Mouse (Mus musculus) lung, postnatal 14 days (tissue): ENCODE measurements around the gene 1500011B03Rik.

Experiments
- DNase-seq: peaks from one replicate; pipeline ENCODE4 v3.0.0; 2021

1500011B03Rik gene

GRCm38 (mm10) chr5:114808385-114808784 is 14.9 kb downstream of the 1500011B03Rik start:
- no peak for DNase-seq

DNA sequence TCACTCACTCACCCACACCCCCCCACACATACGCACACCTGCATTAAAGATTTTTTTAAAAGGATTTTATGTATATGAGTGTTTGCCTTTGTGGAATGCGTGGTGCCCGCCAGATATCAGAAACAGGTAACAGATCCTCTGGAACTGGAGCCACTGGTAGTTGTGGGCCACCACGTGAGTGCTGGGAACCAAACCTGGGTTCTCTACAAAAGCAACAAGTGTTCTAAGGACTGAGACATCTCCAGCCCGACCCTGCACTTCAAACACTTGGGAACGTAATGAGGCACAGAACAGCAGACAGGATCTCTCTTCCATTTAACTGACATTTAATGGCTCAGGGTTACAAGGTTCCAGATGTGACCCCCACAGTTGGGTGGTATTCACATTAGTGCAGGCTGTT is 15.4 kb downstream of the 1500011B03Rik start:
- no peak for DNase-seq

DNA sequence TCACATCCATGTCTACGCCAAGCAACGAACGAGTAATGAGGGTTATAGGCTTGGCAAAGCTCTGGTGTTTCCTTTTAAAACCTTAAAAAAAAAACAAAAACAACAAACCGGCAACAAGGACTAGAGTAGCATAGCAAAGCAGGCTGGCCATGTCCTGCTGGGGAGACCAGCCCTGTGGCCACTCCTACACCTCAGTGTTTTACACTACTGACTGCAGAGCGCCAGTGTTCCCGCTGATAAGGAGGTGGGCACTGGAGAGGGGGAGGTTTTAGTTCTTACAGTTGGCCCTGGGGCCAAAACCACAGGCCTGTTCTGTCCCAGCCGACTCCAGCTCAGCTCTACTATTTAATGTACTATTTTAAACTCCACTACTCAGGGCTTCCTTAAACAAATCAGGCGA is 15.8 kb downstream of the 1500011B03Rik start:
- no peak for DNase-seq

- no peak for DNase-seq
Observed at GRCm38 (mm10) chr5:114807063-114807462, 16.2 kb downstream of the 1500011B03Rik start.

DNA sequence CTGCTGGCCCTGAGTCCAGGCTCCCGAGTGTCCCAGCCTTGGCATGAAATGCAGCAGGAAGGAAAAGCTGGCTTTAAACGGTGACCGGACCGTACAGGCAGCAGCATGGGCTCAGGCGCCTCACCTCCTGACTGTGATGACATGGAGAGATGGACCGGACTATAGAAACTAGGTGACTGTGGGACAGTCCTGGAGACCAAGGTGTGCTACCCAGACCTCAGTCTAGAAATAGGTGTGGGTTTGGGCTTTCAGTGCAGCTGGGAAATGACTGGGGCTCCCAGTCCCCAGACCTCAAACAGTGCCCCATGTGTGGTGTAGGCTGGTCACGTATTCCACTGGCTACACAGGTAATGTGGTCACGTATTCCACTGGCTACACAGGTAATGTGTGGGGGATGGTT is 16.6 kb downstream of the 1500011B03Rik start:
- DNase-seq: no peak

DNA sequence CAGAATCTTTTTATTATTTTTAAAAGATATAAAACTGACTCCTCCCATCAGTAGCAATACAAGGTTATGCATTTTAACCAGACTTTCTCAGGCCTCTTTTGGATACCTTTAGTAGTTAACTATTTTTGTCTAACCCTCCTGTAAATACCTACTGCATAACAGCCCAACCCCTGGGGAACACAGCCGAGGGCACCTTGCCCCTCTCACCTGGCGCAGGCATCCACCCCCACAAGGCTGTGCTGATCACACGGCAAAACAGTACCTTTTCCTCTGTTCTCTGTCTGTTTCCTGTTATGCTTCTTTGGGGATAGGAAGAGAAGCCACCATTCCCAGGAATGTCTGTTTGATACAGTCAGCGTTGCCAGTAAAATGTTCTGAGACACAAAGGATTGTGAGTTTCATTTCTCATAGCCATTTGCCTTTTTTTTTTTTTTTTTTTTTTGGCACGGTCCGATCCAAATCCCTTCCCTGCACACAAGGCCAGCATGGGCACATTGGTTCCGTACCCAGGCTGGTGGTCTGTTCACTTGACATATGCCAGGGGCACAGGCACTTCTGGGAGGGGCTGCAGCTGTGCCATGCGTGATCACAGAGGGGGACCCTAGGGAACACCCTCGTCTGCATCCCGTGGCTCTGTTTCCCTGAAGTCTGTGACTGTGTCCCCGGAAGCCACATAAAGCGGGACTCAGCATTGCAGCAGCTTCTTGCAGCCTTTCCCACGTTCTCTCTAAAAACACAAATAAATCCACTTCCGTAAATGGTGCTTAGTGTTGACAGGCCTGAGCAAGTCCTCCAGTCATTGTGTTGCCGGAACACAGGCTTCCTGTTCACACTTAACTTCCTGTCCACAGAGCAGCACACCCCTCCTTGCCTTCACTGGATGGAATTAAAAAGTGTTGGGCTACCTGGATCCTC is 17.6 kb downstream of the 1500011B03Rik start:
- DNase-seq: no peak

DNA sequence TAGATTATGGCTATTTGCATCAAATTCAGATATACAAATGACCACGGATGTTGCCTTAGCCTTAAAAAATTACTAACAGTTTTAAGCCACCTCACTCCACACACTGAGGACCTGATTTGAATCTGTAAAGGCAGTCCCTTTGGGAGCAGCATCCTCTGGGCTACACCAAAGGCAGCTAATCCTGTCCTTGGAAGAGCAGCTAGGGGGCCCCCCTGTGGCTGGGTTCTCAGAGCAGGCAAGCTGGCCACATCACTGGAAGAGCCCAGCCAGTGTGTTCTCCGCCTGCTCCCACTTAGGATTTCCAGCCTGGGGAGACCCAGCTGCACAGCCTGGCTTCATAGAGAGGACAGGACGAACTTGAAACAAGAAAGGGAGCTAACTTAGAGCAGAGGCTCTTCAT is 18.3 kb downstream of the 1500011B03Rik start:
- peak; percentile 66 for DNase-seq

GRCm38 (mm10) chr5:114804335-114804734 is 18.9 kb downstream of the 1500011B03Rik start:
- DNase-seq: no peak

GRCm38 (mm10) chr5:114803231-114803630 is 20.0 kb downstream of the 1500011B03Rik start:
- no peak for DNase-seq

DNA sequence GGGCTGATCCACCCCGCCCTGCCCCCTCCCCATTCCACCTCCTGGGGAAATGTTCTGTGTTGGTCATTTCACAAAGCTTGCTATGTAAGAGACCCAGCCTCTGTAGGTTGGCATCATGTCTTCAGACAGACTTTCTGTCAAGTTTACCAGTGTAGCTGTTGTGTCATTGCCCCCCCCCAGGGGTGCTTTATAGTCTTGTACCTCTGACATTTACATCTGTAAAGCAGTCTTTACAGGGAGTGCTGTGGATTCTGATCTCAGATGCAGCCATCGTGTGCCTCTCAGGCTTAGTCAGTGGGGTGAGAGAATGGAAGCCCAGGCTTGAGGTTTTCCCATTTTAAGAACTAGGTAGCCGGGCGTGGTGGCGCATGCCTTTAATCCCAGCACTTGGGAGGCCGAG is 21.4 kb downstream of the 1500011B03Rik start:
- DNase-seq: no peak

- no peak for DNase-seq
Observed at GRCm38 (mm10) chr5:114801049-114801448, 22.2 kb downstream of the 1500011B03Rik start.

DNA sequence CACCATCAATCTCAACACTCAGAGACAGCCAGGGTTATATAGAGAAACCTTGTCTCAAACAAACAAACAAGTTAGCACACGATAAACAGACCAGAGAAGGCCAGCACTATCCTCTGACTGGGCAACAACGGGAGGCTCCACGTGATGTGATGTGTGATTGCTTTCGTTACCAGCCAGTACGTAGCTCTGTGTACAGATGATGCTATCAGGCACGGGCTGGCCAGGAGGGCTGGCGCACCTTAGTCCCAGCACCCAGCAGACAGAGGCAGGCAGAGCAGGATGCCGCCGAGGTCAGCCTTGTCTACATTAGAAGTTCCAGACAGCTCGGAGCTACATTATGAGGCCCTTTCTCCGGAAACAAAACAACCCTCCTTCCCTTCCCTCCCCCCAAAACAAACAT is 23.4 kb downstream of the 1500011B03Rik start:
- DNase-seq: no peak

DNA sequence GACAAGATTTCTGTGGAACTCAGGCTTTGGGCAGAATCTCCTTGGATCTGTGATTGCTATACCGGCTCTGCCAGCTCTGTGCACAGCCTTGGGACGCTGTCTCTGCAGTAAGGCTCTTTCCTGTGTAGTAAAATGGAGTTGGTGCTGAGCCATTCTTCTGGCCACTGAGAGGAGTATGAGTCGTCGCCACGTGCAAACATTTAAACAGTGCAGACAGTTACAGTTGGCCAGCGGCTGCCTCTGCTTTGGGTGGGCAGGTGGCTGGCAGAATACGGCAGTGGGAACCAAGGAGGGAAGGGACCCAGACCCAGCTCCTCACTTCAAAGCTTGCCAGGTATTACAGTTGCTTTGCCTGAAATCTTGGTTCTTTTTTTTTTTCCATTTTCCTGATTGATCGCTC is 26.0 kb downstream of the 1500011B03Rik start:
- DNase-seq: no peak

DNA sequence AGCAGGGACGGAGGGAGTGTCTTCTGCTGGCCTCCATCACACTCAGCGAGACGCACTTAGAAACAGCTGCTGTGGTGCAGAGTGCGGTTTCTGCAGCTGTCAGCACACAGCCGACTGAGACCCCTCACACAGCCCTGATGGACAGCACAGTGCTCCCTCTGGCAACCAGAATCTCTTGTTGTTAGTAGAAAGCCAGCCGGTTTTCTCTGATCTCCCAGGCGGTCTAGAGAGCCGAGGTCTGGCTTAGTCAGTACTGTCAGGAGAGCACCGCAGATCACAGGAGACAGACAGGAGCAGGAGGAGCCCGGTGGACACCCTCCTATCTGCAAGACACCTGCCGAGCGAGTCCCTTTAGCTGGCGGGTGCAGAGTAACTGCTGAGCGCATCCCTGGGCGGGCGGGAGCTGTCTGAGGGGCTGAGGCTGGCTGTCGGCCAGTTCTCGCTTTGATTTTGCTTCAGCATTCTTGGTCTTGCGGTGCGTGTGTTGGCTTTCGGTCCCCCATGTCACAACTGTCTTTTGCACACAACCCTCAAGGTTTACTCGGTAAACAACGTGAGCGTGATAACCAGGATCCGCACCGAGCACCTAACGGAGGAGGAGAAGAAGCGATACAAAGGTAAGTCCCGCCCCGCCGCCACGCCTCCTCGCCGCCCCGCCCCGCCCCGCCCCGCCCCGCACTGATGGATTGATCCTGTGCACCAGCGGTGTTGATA is 26.8 kb downstream of the 1500011B03Rik start:
- DNase-seq: no peak

- no peak for DNase-seq
Observed at GRCm38 (mm10) chr5:114795653-114796052, 27.6 kb downstream of the 1500011B03Rik start.

- peak; percentile 49 for DNase-seq
Observed at GRCm38 (mm10) chr5:114795231-114795630, 28.0 kb downstream of the 1500011B03Rik start.

DNA sequence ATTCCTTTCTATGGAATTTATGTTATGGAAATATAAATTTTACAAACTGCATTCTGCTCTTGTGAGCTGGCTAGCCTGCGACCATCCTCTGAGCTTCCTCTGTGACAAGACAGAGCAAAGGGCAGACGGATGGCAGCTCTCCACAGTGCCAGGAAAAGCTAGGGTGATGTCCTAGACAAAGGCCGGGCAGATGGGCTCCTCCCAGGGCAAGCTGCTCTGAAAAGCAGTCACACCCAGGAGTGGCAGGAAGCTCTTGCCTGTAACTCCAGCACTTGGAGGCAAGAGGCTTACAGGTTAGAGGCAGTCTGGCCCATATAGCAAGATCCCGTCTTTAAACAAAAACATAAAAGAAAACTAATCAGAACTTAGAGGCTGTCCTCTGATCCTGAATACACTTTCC is 28.7 kb downstream of the 1500011B03Rik start:
- peak; percentile 58 for DNase-seq

DNA sequence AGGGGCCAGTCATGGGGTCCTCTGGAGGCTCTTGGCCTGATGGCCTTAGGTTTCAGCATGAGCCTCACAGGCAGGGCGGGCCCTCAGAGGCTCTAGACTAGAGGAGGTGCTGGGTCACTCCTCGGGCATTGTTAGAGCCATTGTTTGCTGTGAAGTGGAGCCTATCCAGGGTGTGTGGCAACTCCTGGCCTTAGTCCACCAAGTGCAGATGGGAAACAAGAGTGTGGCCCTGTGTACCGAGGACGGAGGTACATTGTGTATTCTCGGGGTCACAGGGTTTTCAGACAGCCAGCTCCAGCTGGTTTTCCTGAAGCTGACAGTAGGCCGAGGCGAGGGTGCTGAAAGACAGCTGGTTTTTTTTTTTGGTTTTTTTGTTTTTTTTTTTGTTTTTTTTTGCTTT is 30.0 kb downstream of the 1500011B03Rik start:
- DNase-seq: peak; percentile 84

- DNase-seq: no peak
Observed at GRCm38 (mm10) chr5:114785196-114785595, 38.1 kb downstream of the 1500011B03Rik start.

DNA sequence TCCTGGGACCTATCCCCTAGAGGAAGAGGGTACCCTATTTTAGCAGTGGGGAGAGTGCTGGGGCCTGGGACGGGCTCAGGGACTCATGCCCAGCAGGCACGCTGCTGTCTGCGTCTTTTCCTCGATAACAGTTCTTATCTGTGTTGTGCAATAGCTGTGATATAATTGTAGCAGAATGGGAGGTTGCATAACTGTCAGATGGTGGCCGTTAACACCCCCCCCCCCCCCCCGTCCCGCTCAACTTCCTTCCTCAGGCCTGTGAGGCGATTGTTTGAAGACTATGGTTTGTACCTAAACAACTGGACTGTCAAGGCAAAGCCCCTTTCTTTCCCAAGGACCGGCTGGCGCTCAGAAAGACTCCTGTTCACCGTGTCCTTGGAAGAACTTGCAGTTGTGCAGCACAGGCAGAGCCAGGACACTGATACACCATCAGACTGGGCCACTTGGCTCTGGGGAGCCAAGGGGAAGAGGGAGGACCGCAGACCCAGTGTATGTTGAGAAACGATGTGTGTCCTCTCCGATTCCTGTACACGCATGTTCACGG is 38.6 kb downstream of the 1500011B03Rik start:
- DNase-seq: peak; percentile 69

- no peak for DNase-seq
Observed at GRCm38 (mm10) chr5:114783405-114784163, 39.7 kb downstream of the 1500011B03Rik start.

GRCm38 (mm10) chr5:114782991-114783390 is 40.3 kb downstream of the 1500011B03Rik start:
- no peak for DNase-seq

DNA sequence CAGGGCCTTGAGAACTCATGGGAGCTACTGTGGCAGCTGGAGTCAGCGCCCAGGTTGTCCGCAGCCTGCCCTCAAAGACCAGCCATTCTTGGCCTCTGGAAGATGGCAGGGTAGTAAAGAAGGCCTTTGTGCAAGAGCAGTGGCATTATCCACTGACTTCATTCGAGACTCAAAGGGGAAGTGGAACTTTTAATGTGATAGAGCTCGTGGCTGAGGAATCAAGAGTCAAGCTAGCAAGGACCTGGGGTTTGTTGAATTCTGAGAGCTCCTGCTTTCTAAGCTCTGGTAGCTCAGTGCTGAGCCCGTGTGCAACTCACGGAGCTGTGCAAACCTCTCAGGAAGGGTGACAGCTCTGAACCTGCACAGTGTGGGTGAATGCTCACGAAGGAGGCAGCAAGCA is 42.4 kb downstream of the 1500011B03Rik start:
- no peak for DNase-seq
